Mouse (Mus musculus): Measurements from ENCODE around the gene Ccr9.

DNA sequence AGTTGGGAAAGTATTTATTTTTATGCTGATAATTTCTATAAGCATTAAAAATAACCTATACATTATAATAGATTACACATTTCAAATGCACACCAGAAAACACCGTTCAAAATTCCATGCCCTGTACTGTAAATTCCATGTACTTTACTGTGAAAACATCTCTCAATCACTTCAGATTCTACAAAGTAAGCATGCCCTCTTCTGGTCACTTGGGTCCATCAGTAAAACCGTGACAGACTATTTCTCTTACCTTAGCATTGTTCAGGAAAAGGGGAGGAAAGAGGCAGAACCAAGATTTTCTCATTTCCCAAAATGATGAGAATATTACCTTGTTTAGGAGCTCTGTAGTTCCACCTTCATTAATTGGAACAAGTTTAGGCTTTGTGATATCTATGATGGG is 31.0 kb downstream of the Ccr9 start:
- TF ChIP-seq CTCF (conservative IDR thresholded peaks at IDR 0.05; ENCODE audit: low read length) = no peak
- no peak for TF ChIP-seq POU5F1 (IDR thresholded peaks at IDR 0.05; ENCODE audit: borderline replicate concordance, low read length)
- TF ChIP-seq NANOG (IDR thresholded peaks at IDR 0.05; ENCODE audit: borderline replicate concordance, low read length) = no peak
